Mouse (Mus musculus) cerebellum, postnatal 25 days (tissue): Measurements from ENCODE around the gene Frat1.
"Not testable (repeated sequence)": the region's sequence is repeated elsewhere in the genome, so short reads cannot be mapped to it uniquely, and the experiment has no call there.

Experiments used
- DNase-seq, 2 experiments: peaks; one replicate each; pipeline ENCODE4 v3.0.0; 2021; ENCODE audit warnings: mixed read lengths in 2 of 2

Frat1 gene

DNA sequence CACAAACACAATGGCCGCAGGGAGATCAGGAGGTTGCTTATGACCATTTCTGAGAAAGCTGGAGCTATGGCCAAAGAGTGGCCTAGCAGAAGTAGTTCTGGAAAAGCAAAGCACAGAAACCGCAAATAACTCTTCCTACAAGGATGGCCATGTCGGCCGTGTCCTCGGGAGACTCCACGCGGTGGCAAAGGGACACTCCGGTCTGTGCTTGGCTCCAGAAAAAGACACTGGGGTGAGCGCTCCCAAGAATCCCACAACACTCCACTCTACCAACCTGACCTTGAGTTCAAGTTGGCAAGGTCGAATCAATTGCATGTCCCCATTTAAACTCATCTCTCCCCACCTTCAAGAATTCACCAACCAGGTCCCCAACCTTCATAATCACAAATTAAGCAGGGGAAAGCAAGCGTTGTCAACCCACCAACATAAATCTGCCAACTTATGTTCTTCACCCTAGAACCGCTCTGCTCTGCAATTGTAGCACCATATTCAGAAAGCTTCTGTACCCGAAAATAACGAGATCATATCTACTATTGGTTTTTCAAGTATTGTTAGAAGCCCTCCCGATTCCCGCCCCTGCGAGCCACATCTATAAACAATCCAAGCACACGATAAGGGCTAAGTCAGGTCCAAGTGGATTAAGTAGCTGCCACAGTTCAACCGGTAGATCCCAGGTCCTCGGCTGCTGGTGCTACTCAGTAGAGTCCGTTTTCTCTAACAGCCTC is 16.8 kb downstream of the Frat1 start:
- DNase-seq = peak; percentile 56 to 65

DNA sequence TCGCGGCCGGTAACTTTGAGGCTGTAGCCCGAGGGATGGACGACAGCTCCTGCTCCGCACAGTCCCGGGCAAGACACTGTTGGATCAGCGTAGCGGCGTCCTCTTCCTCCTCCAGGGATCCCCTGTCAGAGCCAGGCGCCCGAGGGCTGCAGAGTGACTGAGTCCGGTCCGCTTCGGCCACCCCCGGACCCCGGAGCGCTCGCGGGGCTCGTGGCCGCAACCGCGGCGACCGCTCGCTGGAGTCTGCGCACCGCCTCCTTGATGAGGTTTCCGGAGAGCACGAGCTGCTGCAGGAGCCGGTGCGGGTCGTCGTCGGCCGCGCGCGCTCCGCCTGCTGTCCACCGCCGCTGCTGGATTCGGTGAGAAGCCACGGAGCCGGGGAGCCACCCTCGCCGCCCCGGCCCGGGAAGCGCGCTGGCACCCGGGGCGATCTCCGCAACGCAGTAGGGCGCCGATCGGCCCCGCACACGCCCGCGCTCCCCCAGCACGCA is 17.4 kb downstream of the Frat1 start:
- DNase-seq = peak; percentile 70 to 72

DNA sequence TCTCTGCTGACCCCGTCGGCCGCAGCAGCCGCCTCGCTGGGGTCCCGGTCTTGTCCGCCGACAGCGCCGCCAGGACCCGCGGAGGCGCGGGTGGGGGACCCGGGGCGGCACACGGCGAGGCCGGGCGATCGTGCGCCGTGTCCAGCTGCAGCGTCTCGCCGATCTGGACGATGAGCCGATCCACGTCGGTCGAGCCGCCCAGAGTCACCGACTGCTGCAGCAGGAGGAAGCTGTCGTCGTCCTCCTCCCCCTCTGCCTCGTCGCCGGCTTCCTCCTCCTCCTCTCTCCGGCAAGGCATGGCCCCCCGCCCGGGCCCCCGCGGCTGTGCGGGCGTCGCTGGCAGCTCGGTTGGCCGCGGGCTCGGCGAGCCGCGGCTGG is 17.8 kb downstream of the Frat1 start:
- DNase-seq = peak in 1 of 2 experiments; percentile 67

DNA sequence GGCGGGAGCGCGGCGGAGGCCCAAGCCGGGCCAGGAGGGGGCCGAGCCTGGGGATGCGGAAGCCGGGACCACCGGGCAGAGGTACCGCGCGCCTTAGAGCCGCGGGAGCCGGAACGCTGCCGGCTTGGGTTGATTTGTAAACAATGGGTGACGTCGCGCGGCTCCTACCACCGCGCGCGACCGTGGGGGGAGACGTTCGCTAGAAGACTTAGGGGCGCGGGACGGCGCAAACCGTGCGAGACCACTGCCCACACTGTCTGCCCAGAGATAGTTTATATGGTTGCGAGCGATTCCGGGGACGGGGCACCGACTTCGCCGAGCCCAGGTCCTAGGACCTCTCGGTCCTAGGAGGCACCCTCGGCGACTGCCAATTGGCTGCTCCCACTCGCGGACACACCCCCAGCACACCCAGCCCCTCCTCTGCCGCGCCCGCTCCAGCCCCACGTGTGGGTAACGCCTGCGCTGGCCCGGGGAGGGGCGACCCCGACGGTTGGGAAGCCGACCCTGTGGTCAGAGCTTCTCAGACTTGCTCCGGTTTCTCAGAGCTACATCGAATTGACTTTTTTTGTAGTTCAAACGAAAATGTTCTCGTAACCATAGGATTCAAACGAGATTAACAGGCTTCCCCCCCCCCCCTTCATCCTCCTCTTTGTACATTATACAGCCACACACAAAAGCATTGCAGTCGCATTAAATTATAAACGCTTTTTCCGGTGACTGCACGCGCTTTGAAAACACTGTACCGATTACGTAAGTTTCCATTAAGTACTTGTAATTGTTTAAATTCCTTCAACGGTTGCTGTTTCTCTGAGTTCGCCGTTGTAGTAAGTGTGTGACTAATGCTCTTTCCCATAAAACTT is 18.5 kb downstream of the Frat1 start, which contains the start of gene Frat2:
TSS of gene Frat2 (minus strand) at position 141 of the 860 bp plus-strand sequence.
- peak; percentile 92 to 93 for DNase-seq

DNA sequence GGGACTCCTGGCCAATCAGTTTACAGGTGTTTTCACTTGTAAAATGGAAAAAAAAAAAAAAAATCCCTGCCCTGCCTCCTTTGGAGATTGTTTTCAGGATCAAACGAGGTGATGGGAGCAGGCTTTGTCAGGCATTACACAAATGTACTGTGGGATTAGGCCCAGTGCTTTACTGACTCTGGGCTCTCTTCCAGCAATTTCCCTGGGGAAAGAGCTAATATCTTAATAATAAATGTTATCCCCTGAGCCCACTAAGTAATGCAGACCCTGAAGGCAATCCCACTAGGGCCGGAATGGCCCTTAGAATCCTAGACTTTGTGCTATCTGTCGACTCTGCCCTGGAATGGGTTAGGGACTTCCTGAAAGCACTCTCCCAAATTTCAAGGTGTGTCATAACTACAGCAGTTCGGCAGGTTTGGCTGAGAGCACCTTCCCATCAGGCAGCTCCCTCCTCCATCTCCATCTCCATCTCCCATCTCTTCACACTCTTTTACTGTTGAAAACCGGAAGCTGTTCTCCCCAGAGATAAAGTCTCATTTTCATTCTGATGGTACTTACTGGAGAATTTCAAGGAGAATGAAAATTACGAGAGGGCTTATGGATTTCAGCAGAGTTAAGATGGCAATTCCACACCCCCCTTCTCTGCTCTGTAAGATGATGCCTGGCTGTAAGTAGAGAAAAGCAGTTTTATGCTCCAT is 20.4 kb downstream of the Frat1 start:
- DNase-seq = no peak

DNA sequence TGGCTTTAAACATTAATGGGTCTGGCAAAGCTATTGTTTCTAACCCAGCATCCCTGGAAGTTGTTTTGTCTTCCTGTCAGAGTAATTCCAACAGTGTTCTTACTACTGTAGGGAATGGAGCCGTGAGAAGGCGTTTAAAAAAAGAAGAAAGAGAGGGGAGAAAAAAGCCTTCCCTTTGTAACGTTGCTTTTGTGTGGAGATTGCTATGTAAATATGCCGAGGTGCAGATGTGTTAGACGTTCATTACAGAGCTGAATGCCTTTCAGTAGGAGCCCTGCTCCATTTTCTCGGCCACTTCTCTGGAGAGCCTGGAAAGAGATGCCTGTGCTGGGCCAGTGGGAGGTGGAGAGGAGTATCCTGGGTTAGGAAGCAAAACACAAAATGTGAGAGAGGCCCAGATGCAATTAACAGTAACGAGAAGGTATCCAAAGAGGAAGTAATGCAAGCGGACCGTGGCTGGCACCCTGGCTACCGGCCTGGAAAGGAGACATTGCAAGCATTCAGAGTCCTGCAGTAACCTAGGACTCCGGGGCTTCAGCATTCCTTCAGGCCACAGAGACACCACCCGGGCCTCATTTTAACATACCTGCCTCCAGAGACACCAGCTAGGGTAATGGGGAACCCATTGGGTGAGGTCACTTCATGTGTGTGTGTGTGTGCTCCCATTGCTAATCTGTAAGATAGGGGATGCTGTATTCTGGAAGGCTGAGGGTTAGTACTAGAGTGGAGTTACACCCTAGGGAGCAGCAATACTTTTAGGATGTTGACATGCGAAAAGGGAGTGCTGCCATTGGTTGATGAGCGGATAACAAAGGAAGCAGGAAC is 21.2 kb downstream of the Frat1 start:
- no peak for DNase-seq

DNA sequence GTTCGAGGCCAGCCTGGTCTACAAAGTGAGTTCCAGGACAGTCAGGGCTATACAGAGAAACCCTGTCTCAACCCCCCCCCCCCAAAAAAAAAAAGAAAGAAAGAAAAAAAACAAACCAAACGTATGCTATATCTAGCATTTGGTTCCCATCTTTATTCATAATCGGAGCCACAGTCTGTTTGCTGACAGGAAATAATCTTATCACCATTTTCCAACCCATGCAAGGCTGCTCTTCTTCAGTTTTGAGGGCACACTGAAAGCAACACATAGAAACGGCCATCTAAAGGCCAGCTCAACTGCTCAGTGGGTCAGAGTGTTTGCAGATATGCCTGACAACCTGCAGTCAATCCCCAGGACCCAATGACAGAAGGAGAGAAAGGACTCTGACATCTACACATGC is 22.7 kb downstream of the Frat1 start:
- no peak for DNase-seq

DNA sequence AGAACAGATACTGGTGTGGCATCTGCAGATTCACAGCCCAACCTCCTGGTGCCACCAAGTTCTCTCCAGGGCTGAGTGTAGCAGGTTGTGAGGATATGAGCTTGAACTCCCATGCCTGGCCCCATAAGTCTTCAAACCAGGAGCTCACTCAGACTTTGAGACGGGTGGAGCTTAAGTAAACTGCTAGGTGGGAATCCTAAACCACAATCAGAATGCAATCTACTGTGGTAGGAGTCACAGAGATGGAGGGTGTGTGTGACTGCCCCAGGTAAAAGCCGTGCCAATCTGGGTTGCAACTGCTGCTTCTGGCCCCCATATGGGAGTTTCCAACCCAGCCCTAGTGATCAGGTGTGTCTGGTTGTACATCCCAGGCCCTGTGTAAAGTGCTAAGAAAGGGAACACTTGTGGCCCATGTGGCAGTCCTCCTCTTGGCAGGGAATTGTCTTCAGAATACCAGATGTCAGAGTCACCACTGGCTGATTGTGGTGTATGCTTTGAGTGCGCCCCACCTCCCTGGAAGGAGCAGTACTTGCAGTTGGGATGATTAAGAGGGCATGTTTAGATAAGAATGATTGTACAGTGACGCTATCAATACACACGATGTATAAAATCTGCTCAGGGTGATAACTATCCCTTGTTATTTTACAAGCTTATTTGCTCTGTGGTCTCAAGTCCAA is 27.5 kb downstream of the Frat1 start:
- DNase-seq = no peak

DNA sequence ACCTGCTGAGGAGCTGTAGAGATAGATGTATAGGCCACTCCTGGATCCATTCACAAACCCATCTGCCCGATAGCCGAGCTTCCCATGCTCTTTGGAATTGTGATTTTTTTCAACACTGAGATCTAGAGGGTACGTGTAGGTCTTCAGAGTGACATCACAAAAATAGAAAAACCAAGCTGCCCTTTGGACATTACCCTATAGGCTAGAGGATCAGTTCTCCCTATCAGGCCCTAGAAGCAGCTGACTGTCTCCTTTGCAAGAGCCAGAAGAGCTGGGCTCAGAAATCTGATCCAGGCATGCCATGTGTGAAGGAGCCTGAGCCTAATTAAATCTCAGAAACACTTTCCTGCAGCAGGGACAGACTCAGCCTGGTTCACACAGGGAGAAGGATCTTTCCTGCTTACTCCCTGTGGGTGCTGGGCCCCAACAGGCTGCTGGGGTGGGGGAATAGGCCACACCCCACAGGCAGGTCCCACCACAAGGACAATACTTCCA is 28.1 kb downstream of the Frat1 start:
- DNase-seq = no peak

DNA sequence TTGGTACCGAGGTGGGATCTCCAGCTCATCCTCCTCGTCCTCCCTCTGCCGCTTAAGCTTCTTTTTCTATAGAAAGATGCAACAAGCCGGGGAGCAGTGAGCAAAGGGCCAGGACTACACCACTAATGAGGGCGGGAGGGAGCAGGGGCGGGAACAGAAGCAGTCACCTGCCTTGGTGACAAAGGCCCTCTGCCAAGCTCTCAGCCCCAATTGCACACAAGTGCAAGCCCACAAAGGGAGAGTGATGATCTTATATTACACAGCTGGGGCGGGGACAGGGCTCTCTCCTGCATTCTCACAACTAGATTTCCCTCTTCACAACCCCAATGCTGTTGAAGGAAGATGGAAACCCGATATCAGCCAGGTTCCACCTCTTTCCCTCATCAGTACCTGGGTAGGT is 36.9 kb downstream of the Frat1 start:
- no peak for DNase-seq

DNA sequence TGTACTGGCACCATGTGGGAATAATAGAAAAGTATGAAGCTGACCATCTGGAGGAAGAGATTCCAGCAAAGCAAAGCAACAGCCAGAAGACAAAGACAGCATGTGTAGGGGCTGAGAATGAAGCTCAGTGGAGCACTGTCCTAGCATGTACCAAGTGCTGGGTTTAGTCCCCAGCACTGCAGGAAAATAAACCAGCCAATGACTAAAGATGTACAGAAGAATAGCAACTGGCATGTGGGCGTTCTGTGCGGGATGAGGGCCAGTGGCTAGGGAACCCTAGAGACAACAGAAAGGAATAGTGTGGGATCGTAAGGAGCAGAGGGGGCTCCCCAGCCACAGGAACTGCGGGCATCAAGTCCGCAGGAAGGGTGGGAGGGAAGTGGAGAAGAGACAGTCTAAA is 39.5 kb downstream of the Frat1 start:
- no peak for DNase-seq

DNA sequence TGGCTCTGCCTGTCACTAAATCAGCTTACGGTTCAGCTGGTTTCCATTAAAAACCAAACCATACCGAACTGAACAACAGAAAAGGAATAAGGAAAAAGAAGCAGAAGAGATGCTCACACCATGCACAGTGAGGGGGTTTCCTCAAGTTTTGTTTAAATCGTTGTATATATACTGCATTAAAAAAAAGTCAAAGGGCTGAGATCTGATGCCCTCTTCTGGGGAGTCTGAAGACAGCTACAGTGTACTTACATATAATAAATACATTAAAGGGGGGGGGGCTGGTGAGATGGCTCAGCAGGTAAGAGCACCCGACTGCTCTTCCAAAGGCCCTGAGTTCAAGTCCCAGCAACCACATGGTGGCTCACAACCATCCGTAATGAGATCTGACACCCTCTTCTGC is 40.2 kb downstream of the Frat1 start:
- DNase-seq = not testable (repeated sequence)

DNA sequence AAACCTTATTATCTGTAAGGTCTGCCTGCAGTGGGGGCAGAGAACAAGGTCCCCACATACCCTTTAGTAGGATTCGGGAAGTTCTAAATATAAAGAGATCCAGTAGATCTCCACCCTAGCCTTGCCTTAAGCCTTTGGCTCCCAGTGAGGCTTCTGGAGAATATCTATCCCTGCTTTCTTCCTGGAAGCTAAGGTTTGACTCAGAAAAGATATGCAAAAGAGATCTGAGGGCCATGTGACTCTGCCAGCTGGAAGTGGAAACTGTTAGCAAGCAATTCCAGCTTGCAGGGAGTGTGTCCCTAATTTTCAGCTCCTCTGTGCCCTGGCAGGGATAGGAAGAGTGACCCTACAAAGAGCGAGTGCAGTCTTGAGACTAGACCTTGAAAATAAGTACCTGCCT is 42.5 kb downstream of the Frat1 start:
- no peak for DNase-seq

DNA sequence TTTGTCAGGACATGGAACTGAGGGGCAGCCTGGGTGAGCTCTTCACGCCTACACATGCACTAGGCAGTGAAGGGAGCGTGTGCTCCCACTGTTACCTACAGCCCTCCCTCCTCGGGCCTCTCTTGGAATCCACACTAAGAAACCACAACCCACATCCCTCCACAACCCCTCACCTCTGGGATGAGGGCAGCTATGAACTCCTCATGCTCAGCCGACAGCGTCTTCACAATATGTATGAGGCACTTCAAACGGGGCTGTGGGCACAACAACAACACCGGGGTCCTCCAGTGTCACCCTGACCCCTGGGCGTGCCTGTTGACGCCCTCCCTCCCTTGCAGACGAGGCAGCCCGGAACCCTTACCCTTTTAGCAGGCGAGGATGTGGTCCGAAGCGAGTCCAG is 44.6 kb downstream of the Frat1 start:
- DNase-seq = no peak

DNA sequence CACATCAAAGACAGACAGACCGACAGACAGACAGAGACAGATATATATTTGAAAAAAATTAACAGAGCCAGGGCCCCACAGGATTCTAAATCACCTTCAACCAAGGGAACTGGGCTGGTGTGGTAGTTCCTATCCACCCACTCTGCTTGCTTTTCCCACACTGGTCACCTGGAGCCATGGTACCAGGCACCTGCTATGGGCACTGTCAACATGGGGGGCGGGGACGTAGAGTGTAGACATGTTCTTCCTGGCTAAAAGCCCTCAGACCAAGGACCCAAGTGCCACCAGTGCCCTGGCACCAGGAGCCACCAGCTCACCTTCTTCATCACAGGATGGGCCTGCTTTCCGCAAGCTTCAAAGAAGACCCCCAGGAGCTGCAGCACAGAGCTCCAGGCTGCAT is 52.1 kb downstream of the Frat1 start:
- DNase-seq = no peak
